Mouse (Mus musculus): ENCODE results near the gene Sgsh. TPM values are rescaled to one million over a fixed set of nuclear protein-coding genes. Genes with fewer than 3 reads are reported as not detected.
A peak's percentile ranks its signal among the peaks of the same experiment; 100 is the strongest.

The Sgsh gene
- polyA plus RNA-seq, 2 experiments = 8.7 to 9.8 TPM

- H3K27me3 ChIP-seq (ENCODE audit: control insufficient read depth, insufficient read depth, low read length) = no peaks in the 10 kb centered on the region
- no peak for ATAC-seq (ENCODE audit: low FRiP score, low read depth)
- no peak overlapping the region for H3K4me2 ChIP-seq (replicated peaks; ENCODE audit: low read depth, low read length, severe bottlenecking)
- no peaks in the 10 kb centered on the region for H3K4me1 ChIP-seq (ENCODE audit: control insufficient read depth, insufficient read depth, low read length)
- no peaks in the 10 kb centered on the region for H3K36me3 ChIP-seq (ENCODE audit: control insufficient read depth, insufficient read depth, low read length)
- 59% methylated on average over 13 of the region's 13 CpGs for WGBS
- no peak overlapping the region for H3K9ac ChIP-seq (ENCODE audit: low read depth, low read length, severe bottlenecking)
- H3K4me3 ChIP-seq (replicated peaks; ENCODE audit: low read length) = no peak overlapping the region
- peaks cover 3% of the 10 kb centered on the region; the same call in 1 of the 2 replicates for H3K9me3 ChIP-seq (ENCODE audit: control insufficient read depth, low read length)
- no peak for TF ChIP-seq POLR2A (IDR thresholded peaks at IDR 0.05; ENCODE audit: borderline replicate concordance, extremely low read depth, insufficient read depth, insufficient read length)
- no peak for DNase-seq (ENCODE audit: low spot score)
- H3K27ac ChIP-seq (replicated peaks; ENCODE audit: low read depth, low read length) = no peak overlapping the region
These were observed 32.8 kb downstream of the Sgsh start for GRCm38 (mm10) chr11:119322521-119322920.

- no peak for TF ChIP-seq POLR2A (IDR thresholded peaks at IDR 0.05; ENCODE audit: borderline replicate concordance, extremely low read depth, insufficient read depth, insufficient read length)
- Histone ChIP-seq H3K27me3 (ENCODE audit: control insufficient read depth, insufficient read depth, low read length) (no peaks in the 10 kb centered on the region), H3K4me2 (replicated peaks; ENCODE audit: low read depth, low read length, severe bottlenecking) (no peak overlapping the region), H3K4me1 (ENCODE audit: control insufficient read depth, insufficient read depth, low read length) (no peaks in the 10 kb centered on the region), H3K9me3 (ENCODE audit: control insufficient read depth, low read length) (no peaks in the 10 kb centered on the region), H3K4me3 (replicated peaks; ENCODE audit: low read length) (no peak overlapping the region), H3K27ac (replicated peaks; ENCODE audit: low read depth, low read length) (no peak overlapping the region), H3K36me3 (ENCODE audit: control insufficient read depth, insufficient read depth, low read length) (no peaks in the 10 kb centered on the region), H3K9ac (ENCODE audit: low read depth, low read length, severe bottlenecking) (no peak overlapping the region)
- WGBS = 67% methylated on average over 4 of the region's 4 CpGs
- DNase-seq (ENCODE audit: low spot score) = no peak
- ATAC-seq (ENCODE audit: low FRiP score, low read depth) = no peak
These were observed 38.6 kb downstream of the Sgsh start for GRCm38 (mm10) chr11:119316720-119317119.

- no peaks in the 10 kb centered on the region for H3K9me3 ChIP-seq (ENCODE audit: control insufficient read depth, low read length)
- H3K27ac ChIP-seq (replicated peaks; ENCODE audit: low read depth, low read length) = no peak overlapping the region
- DNase-seq (ENCODE audit: low spot score) (no peak), ATAC-seq (ENCODE audit: low FRiP score, low read depth) (no peak)
- 67% methylated on average over 17 of the region's 17 CpGs for WGBS
- H3K9ac ChIP-seq (ENCODE audit: low read depth, low read length, severe bottlenecking) = no peak overlapping the region
- TF ChIP-seq POLR2A (IDR thresholded peaks at IDR 0.05; ENCODE audit: borderline replicate concordance, extremely low read depth, insufficient read depth, insufficient read length) = no peak
- H3K4me2 ChIP-seq (replicated peaks; ENCODE audit: low read depth, low read length, severe bottlenecking) = no peak overlapping the region
- no peaks in the 10 kb centered on the region for H3K27me3 ChIP-seq (ENCODE audit: control insufficient read depth, insufficient read depth, low read length)
- H3K36me3 ChIP-seq (ENCODE audit: control insufficient read depth, insufficient read depth, low read length) = no peaks in the 10 kb centered on the region
- H3K4me3 ChIP-seq (replicated peaks; ENCODE audit: low read length) = no peak overlapping the region
- no peaks in the 10 kb centered on the region for H3K4me1 ChIP-seq (ENCODE audit: control insufficient read depth, insufficient read depth, low read length)
These were observed 40.9 kb downstream of the Sgsh start for GRCm38 (mm10) chr11:119314252-119314936.

GRCm38 (mm10) chr11:119310621-119311020, 44.7 kb downstream of the Sgsh start:
- TF ChIP-seq POLR2A (IDR thresholded peaks at IDR 0.05; ENCODE audit: borderline replicate concordance, extremely low read depth, insufficient read depth, insufficient read length) = no peak
- no peaks in the 10 kb centered on the region for H3K27me3 ChIP-seq (ENCODE audit: control insufficient read depth, insufficient read depth, low read length)
- H3K4me3 ChIP-seq (replicated peaks; ENCODE audit: low read length) = no peak overlapping the region
- 14% methylated on average over 10 of the region's 10 CpGs for WGBS
- no peaks in the 10 kb centered on the region; the same call in 1 of the 2 replicates for H3K4me1 ChIP-seq (ENCODE audit: control insufficient read depth, insufficient read depth, low read length)
- no peak overlapping the region for H3K9ac ChIP-seq (ENCODE audit: low read depth, low read length, severe bottlenecking)
- ATAC-seq (ENCODE audit: low FRiP score, low read depth) = no peak
- H3K27ac ChIP-seq (replicated peaks; ENCODE audit: low read depth, low read length) = no peak overlapping the region
- no peaks in the 10 kb centered on the region for H3K9me3 ChIP-seq (ENCODE audit: control insufficient read depth, low read length)
- no peaks in the 10 kb centered on the region for H3K36me3 ChIP-seq (ENCODE audit: control insufficient read depth, insufficient read depth, low read length)
- no peak for DNase-seq (ENCODE audit: low spot score)
- no peak overlapping the region for H3K4me2 ChIP-seq (replicated peaks; ENCODE audit: low read depth, low read length, severe bottlenecking)

- peak; percentile 63 for ATAC-seq (ENCODE audit: low FRiP score, low read depth)
- no peaks in the 10 kb centered on the region for H3K27me3 ChIP-seq (ENCODE audit: control insufficient read depth, insufficient read depth, low read length)
- 0 out of 2 replicates have a peak overlapping the region, but pooled peaks have one; percentile 7 for H3K27ac ChIP-seq (replicated peaks; ENCODE audit: low read depth, low read length)
- WGBS = 14% methylated on average over 11 of the region's 11 CpGs
- H3K4me2 ChIP-seq (replicated peaks; ENCODE audit: low read depth, low read length, severe bottlenecking) = peak overlapping the region; percentile 28
- no peak overlapping the region for H3K4me3 ChIP-seq (replicated peaks; ENCODE audit: low read length)
- no peaks in the 10 kb centered on the region for H3K9me3 ChIP-seq (ENCODE audit: control insufficient read depth, low read length)
- no peaks in the 10 kb centered on the region for H3K36me3 ChIP-seq (ENCODE audit: control insufficient read depth, insufficient read depth, low read length)
- no peak for TF ChIP-seq POLR2A (IDR thresholded peaks at IDR 0.05; ENCODE audit: borderline replicate concordance, extremely low read depth, insufficient read depth, insufficient read length)
- no peaks in the 10 kb centered on the region; the same call in 1 of the 2 replicates for H3K4me1 ChIP-seq (ENCODE audit: control insufficient read depth, insufficient read depth, low read length)
- no peak for DNase-seq (ENCODE audit: low spot score)
- H3K9ac ChIP-seq (ENCODE audit: low read depth, low read length, severe bottlenecking) = peak overlapping the region; percentile 9; the same call in 1 of the 2 replicates
These were observed 47.4 kb downstream of the Sgsh start for GRCm38 (mm10) chr11:119307916-119308315.
